Mouse (Mus musculus): ENCODE results near the gene Dcxr. TPM values are rescaled to one million over a fixed set of nuclear protein-coding genes. Genes with fewer than 3 reads are reported as not detected.

Gene Dcxr
- total RNA-seq, 1 experiment: 43.6 TPM

- in situ Hi-C loops (cut with MboI; ENCODE audit: low sequenced_read_pairs in 2 of 2, unreplicated experiment in 2 of 2): no loop called here
- Histone ChIP-seq H3K27ac (ENCODE audit: insufficient read depth, low read depth, low read length, poor library complexity, severe bottlenecking) (no peak overlapping the region; the same call in 1 of the 2 replicates), H3K9me3 (ENCODE audit: control insufficient read depth, insufficient read depth, low read depth, low read length) (peaks cover 2% of the 10 kb centered on the region), H3K9ac (ENCODE audit: insufficient read depth, low read depth, low read length, poor library complexity, severe bottlenecking) (no peak overlapping the region), H3K4me1 (ENCODE audit: control insufficient read depth in 2 of 2, insufficient read depth in 2 of 2, low read length in 2 of 2, poor library complexity in 1 of 2) (peaks cover 0 to 13% of the 10 kb centered on the region in 2 experiments; a peak in 1 of 4 replicates), H3K36me3 (ENCODE audit: control insufficient read depth, insufficient read depth, low read length, poor library complexity, severe bottlenecking) (no peaks in the 10 kb centered on the region), H3K4me3 (ENCODE audit: insufficient read depth in 1 of 2, low read depth in 1 of 2, low read length in 2 of 2, poor library complexity in 1 of 2, severe bottlenecking in 1 of 2) (no peak overlapping the region)
- no peak for DNase-seq (ENCODE audit: low read depth, low spot score)
- TF ChIP-seq MAFK (IDR thresholded peaks at IDR 0.05; ENCODE audit: insufficient read depth, low read depth, low read length) (no peak), ZNF384 (IDR thresholded peaks at IDR 0.05; ENCODE audit: low read depth, low read length) (no peak), HCFC1 (IDR thresholded peaks at IDR 0.05; ENCODE audit: borderline replicate concordance, insufficient read depth, low read length) (no peak), ZC3H11A (IDR thresholded peaks at IDR 0.05; ENCODE audit: borderline replicate concordance, low read depth, low read length) (no peak), CHD2 (IDR thresholded peaks at IDR 0.05; ENCODE audit: low read depth, low read length) (no peak)
Observed at GRCm38 (mm10) chr11:120761811-120762671, 35.0 kb upstream of the Dcxr start.

GRCm38 (mm10) chr11:120760236-120760635 is 33.2 kb upstream of the Dcxr start:
- H3K9me3 ChIP-seq (ENCODE audit: control insufficient read depth, insufficient read depth, low read depth, low read length): peaks cover 2% of the 10 kb centered on the region
- H3K9ac ChIP-seq (ENCODE audit: insufficient read depth, low read depth, low read length, poor library complexity, severe bottlenecking): no peak overlapping the region
- no peak overlapping the region for H3K27ac ChIP-seq (ENCODE audit: insufficient read depth, low read depth, low read length, poor library complexity, severe bottlenecking)
- H3K4me3 ChIP-seq (ENCODE audit: insufficient read depth in 1 of 2, low read depth in 1 of 2, low read length in 2 of 2, poor library complexity in 1 of 2, severe bottlenecking in 1 of 2): no peak overlapping the region
- no peak for DNase-seq (ENCODE audit: low read depth, low spot score)
- no peaks in the 10 kb centered on the region for H3K36me3 ChIP-seq (ENCODE audit: control insufficient read depth, insufficient read depth, low read length, poor library complexity, severe bottlenecking)
- in situ Hi-C loops (cut with MboI; ENCODE audit: low sequenced_read_pairs in 2 of 2, unreplicated experiment in 2 of 2): no loop called here
- TF ChIP-seq ZC3H11A (IDR thresholded peaks at IDR 0.05; ENCODE audit: borderline replicate concordance, low read depth, low read length) (no peak), MAFK (IDR thresholded peaks at IDR 0.05; ENCODE audit: insufficient read depth, low read depth, low read length) (no peak), CHD2 (IDR thresholded peaks at IDR 0.05; ENCODE audit: low read depth, low read length) (no peak), HCFC1 (IDR thresholded peaks at IDR 0.05; ENCODE audit: borderline replicate concordance, insufficient read depth, low read length) (no peak), ZNF384 (IDR thresholded peaks at IDR 0.05; ENCODE audit: low read depth, low read length) (no peak)
- H3K4me1 ChIP-seq (ENCODE audit: control insufficient read depth in 2 of 2, insufficient read depth in 2 of 2, low read length in 2 of 2, poor library complexity in 1 of 2): peaks cover 0 to 4% of the 10 kb centered on the region in 2 experiments; a peak in 1 of 4 replicates

- Histone ChIP-seq H3K27ac (ENCODE audit: insufficient read depth, low read depth, low read length, poor library complexity, severe bottlenecking) (no peak overlapping the region), H3K36me3 (ENCODE audit: control insufficient read depth, insufficient read depth, low read length, poor library complexity, severe bottlenecking) (no peaks in the 10 kb centered on the region), H3K4me3 (ENCODE audit: insufficient read depth in 1 of 2, low read depth in 1 of 2, low read length in 2 of 2, poor library complexity in 1 of 2, severe bottlenecking in 1 of 2) (no peak overlapping the region), H3K4me1 (ENCODE audit: control insufficient read depth in 2 of 2, insufficient read depth in 2 of 2, low read length in 2 of 2, poor library complexity in 1 of 2) (no peaks in the 10 kb centered on the region), H3K9me3 (ENCODE audit: control insufficient read depth, insufficient read depth, low read depth, low read length) (no peaks in the 10 kb centered on the region), H3K9ac (ENCODE audit: insufficient read depth, low read depth, low read length, poor library complexity, severe bottlenecking) (no peak overlapping the region)
- no peak for TF ChIP-seq MAFK (IDR thresholded peaks at IDR 0.05; ENCODE audit: insufficient read depth, low read depth, low read length)
- no peak for TF ChIP-seq ZC3H11A (IDR thresholded peaks at IDR 0.05; ENCODE audit: borderline replicate concordance, low read depth, low read length)
- TF ChIP-seq ZNF384 (IDR thresholded peaks at IDR 0.05; ENCODE audit: low read depth, low read length): no peak
- no peak for TF ChIP-seq CHD2 (IDR thresholded peaks at IDR 0.05; ENCODE audit: low read depth, low read length)
- TF ChIP-seq HCFC1 (IDR thresholded peaks at IDR 0.05; ENCODE audit: borderline replicate concordance, insufficient read depth, low read length): no peak
- in situ Hi-C loops (cut with MboI; ENCODE audit: low sequenced_read_pairs in 2 of 2, unreplicated experiment in 2 of 2): no loop called here
- DNase-seq (ENCODE audit: low read depth, low spot score): no peak
Observed at GRCm38 (mm10) chr11:120751606-120752005, 24.5 kb upstream of the Dcxr start.

- Histone ChIP-seq H3K9me3 (ENCODE audit: control insufficient read depth, insufficient read depth, low read depth, low read length) (no peaks in the 10 kb centered on the region), H3K4me1 (ENCODE audit: control insufficient read depth in 2 of 2, insufficient read depth in 2 of 2, low read length in 2 of 2, poor library complexity in 1 of 2) (no peaks in the 10 kb centered on the region), H3K27ac (ENCODE audit: insufficient read depth, low read depth, low read length, poor library complexity, severe bottlenecking) (no peak overlapping the region), H3K4me3 (ENCODE audit: insufficient read depth in 1 of 2, low read depth in 1 of 2, low read length in 2 of 2, poor library complexity in 1 of 2, severe bottlenecking in 1 of 2) (no peak overlapping the region), H3K36me3 (ENCODE audit: control insufficient read depth, insufficient read depth, low read length, poor library complexity, severe bottlenecking) (no peaks in the 10 kb centered on the region), H3K9ac (ENCODE audit: insufficient read depth, low read depth, low read length, poor library complexity, severe bottlenecking) (no peak overlapping the region)
- in situ Hi-C loops (cut with MboI; ENCODE audit: low sequenced_read_pairs in 2 of 2, unreplicated experiment in 2 of 2): no loop called here
- no peak for TF ChIP-seq ZNF384 (IDR thresholded peaks at IDR 0.05; ENCODE audit: low read depth, low read length)
- TF ChIP-seq ZC3H11A (IDR thresholded peaks at IDR 0.05; ENCODE audit: borderline replicate concordance, low read depth, low read length): no peak; the same call in 1 of the 2 replicates
- TF ChIP-seq HCFC1 (IDR thresholded peaks at IDR 0.05; ENCODE audit: borderline replicate concordance, insufficient read depth, low read length): no peak
- no peak for TF ChIP-seq MAFK (IDR thresholded peaks at IDR 0.05; ENCODE audit: insufficient read depth, low read depth, low read length)
- no peak for TF ChIP-seq CHD2 (IDR thresholded peaks at IDR 0.05; ENCODE audit: low read depth, low read length)
- DNase-seq (ENCODE audit: low read depth, low spot score): peak; percentile 57
Observed at GRCm38 (mm10) chr11:120749430-120749829, 22.3 kb upstream of the Dcxr start.
